Mouse (Mus musculus): ENCODE results near the gene Tmem123.

Tmem123 gene

DNA sequence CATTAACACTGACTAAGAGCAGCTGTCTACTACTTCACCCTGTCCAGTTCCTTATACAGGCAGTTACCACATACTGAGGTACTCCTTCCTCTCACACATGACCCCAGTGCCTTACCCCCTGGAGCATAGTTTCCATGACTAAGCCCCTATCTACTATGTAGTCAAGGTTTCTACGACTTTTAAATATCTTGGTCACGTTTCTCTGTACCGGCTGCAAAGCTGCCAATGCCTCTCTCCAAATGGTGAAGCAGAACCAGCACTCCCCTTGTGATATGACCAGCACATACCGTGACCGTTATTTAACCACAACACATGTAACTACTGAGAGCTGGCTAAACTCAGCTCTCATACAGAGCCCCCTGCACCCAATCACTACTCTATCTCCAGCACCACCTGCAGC lies 61.1 kb downstream of the Tmem123 start:
- DNase-seq (ENCODE audit: low spot score in 2 of 2) = peak in 1 of 2 experiments; percentile 10

DNA sequence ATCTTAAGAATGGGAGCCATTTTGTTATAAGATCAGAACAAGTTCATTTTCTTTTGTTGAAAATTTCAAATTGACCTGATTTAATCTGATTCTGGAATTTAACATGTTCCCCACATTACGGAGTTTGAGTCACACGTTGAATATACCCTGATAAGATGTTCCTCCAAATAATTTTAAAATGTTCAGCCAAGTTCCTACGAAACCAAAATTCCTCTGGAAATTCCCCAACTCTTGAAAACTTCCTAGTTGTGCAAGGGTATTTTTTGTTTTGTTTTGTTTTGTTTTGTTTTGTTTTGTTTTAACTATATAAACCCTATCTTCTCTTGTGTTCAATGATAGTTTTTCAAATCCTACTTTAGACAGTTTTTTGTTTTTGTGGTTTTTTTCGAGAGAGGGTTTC lies 64.9 kb downstream of the Tmem123 start:
- peak; percentile 31 to 50 for DNase-seq (ENCODE audit: low spot score in 2 of 2)

DNA sequence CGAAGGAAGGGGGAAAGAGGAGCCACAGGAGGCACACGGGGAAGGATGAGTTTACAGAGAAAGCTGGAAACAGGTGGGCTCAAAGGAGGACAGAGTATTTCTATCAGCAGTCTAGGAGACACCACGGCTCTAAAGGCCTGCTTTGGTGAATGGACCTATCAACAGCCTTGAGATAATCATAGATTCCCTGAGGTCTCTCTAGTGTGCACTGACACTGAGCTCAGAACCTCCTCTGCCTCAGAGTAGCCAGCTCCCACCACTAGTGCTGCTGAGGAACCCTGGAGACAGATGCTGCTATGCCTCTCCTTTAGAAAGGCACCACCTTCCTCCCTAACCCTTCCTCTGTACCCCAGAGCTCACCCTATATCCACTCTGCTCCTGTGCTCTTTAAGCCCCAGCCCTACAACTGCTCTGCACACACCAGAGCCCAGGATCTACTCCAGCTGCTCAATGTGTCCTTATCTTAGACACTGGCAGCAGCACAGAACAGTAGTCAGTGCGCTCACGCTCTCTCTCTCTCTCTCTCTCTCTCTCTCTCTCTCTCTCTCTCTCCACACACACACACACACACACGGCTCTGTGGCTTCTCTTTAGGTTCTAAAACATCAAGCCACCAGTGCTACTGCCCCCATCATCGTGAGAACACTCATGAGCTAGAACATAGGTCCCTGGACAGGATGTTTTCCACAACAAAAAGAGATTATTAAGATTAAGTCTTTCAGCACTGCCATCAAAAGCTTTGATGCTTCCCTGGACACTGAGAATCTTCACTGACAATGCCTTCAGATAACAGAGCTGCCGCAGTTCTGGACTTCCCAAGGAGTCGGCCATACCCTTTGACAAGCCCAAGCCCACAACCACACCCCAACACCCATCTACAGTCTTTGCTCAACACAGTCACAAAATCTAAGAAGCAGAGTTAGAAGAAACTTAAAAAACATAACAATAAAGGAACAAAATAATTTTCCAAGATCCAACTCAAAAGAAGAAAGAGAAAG lies 66.0 kb downstream of the Tmem123 start:
- DNase-seq (ENCODE audit: low spot score in 2 of 2) = peak; percentile 26 to 34

DNA sequence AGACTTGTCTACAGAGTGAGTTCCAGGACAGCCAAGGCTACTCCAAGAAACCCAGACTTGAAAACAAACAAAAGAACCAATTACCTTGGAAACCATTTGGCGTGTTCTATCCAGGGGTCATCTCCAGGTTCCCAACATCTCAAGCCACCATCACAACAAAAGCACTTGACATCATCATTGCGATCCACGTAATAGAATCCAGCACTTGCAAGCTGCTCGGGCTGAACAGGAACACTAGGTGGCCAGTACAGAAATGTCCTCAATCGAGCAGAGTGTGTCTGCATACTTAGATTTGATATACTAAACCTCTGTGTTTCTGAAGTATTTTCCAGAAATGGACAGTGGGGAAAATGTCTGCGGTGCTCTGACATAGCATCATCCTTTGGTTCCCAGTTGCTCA lies 69.6 kb downstream of the Tmem123 start:
- DNase-seq (ENCODE audit: low spot score in 2 of 2) = no peak

DNA sequence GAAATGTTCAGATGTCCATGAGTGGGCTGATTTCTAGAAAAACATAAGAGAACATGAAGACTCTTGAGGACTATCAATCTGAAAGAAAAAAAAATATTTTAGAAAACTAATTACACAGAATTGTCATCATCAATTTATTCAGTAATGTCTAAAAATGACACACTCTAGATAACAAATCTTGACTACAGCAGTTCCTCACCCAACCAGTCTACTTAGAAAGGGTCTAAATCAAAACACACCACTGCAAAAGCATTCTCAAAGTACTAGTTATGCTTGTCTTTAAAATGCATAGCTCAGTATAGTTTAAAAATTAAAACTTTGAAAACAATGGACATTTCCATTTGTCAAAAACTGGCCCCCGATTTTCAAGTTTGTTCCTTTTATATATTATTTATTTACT lies 71.5 kb downstream of the Tmem123 start:
- no peak for DNase-seq (ENCODE audit: low spot score in 2 of 2)

DNA sequence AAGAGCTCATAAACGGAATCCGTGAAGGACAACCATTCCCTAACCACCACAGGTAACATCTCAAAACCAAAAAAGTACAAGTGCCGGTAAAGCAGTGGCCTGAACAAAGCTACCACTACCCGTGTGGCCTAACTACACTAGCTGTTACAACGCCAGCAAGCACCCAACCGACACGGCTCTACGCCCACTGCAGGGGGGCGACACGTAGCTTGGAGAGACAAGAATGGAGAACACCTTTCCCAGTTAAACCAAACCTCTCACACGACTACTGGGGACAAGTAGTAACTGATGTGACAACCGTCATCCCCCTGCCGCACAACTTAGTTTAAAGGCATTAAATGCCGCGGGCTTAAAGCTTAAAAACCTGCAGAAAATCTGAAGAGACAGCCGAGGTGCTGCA lies 72.5 kb downstream of the Tmem123 start:
- DNase-seq (ENCODE audit: low spot score in 2 of 2) = peak in 1 of 2 experiments; percentile 36

DNA sequence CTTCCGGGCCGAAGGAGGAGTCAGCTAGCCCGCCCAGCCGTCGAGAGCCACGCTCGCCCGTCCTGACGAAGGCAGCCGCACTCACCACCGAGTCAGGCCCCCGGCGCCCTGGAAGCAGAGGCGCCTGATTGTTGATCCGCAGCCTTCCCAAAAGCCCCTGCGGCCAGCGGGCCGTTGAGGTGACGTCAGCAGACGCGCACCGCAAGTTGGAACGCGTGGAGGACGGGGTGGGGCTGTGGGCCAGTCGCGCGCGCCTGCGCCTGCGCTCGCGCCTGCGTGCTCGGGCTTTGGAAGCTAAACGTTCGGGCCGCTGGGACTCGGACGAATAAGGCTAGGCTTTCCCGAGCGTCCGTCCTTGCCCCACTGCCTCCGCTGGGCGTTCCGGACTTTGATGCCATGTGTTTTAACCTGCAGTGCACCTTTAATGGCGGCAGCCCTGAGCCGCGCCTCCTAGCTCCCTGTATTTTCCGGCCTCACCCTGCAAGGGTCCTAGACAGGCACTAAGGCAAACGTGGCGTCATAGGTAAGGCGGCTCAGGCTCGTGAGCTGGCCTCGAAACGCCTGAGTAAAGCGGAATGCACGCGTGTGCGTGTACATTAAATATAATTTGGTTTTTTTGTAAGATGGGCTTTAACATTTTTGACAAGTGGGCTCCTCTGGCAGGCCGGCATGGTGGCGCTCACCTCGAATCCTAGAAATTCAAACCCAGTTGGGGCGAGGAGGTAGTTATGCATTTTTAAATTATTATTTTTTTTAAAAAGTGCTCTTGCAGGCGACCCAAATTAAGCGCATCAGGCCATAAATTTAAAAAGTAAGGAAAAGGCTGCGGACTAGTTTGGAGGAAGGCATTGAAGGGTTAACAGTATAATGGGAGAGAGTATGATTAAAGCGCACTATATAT lies 73.3 kb downstream of the Tmem123 start, which contains the start of gene Birc2:
Gene Birc2 (minus strand): TSS at position 160 of the 901 bp plus-strand sequence.
- DNase-seq (ENCODE audit: low spot score in 2 of 2) = peak; percentile 96 to 97

DNA sequence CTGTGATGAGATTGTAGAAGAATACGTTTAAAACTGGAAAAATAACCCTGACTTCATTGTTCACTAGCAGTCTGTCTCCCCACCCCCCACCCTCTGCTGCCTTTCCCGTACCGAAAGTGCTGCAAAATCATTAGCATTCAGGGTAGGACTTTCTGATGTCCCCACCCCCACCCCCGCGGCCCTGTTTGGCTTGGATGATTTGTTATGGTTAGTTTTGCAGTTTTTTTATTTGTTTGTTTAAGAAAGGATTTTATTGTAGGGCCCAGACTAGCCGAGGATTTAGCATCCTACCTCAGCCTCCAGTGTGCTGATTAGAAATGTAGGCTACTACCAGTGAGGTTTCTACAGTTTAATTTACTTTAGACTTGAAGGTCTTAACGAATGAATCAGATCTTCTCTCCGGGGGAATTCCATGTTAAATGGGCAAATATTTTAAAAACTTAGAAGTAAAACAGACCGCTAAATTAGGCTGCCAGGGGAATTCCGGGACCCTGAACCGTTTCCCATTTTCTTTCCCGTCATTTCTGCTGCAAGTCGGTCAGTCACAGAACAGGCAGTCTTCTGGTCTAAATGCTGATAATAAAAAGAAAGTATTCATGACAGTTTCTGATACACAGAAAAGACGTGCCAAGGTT lies 74.1 kb downstream of the Tmem123 start:
- DNase-seq (ENCODE audit: low spot score in 2 of 2) = peak in 1 of 2 experiments; percentile 18

- no peak for DNase-seq (ENCODE audit: low spot score in 2 of 2)
Observed at GRCm38 (mm10) chr9:7841221-7841620, 77.4 kb downstream of the Tmem123 start.
